Mouse (Mus musculus): ENCODE data around the gene Ep400. TPM values are rescaled to one million over a fixed set of nuclear protein-coding genes. Genes with fewer than 3 reads are reported as not detected.
"Not testable (repeated sequence)": the region's sequence is repeated elsewhere in the genome, so short reads cannot be mapped to it uniquely, and the experiment has no call there.

Ep400 gene
- polyA plus RNA-seq, 1 experiment from 2014 or later = 51.3 TPM

- not testable (repeated sequence) for H3K4me3 ChIP-seq; H3K27me3 ChIP-seq; H3K4me2 ChIP-seq; ATAC-seq (ENCODE audit: low FRiP score, low read depth); H3K9me3 ChIP-seq; H3K4me1 ChIP-seq (replicated peaks); H3K9ac ChIP-seq; H3K27ac ChIP-seq (replicated peaks)
- WGBS = 93% methylated on average over 1 of the region's 1 CpGs
- peaks cover 74% of the 10 kb centered on the region for H3K36me3 ChIP-seq
These were observed 49.1 kb downstream of the Ep400 start for GRCm38 (mm10) chr5:110721463-110721862.

- Histone ChIP-seq H3K4me1 (replicated peaks) (no peaks in the 10 kb centered on the region), H3K4me3 (no peak overlapping the region), H3K27ac (replicated peaks) (no peak overlapping the region), H3K9me3 (no peaks in the 10 kb centered on the region), H3K27me3 (no peaks in the 10 kb centered on the region), H3K9ac (no peak overlapping the region), H3K4me2 (no peak overlapping the region), H3K36me3 (peaks cover 49% of the 10 kb centered on the region)
- ATAC-seq (ENCODE audit: low FRiP score, low read depth) = no peak
- WGBS = 96% methylated on average over 2 of the region's 2 CpGs
These were observed 59.1 kb downstream of the Ep400 start for GRCm38 (mm10) chr5:110711455-110711854.

GRCm38 (mm10) chr5:110709256-110709655 is 61.3 kb downstream of the Ep400 start:
- Histone ChIP-seq H3K36me3 (peaks cover 66% of the 10 kb centered on the region), H3K9me3 (no peaks in the 10 kb centered on the region), H3K27me3 (no peaks in the 10 kb centered on the region), H3K9ac (no peak overlapping the region), H3K4me3 (no peak overlapping the region), H3K27ac (replicated peaks) (no peak overlapping the region), H3K4me2 (no peak overlapping the region), H3K4me1 (replicated peaks) (no peaks in the 10 kb centered on the region)
- ATAC-seq (ENCODE audit: low FRiP score, low read depth) = no peak
- WGBS = 87% methylated on average over 4 of the region's 4 CpGs

GRCm38 (mm10) chr5:110704004-110704403 is 66.5 kb downstream of the Ep400 start:
- peaks cover 91% of the 10 kb centered on the region for H3K36me3 ChIP-seq
- no peak overlapping the region for H3K9ac ChIP-seq
- ATAC-seq (ENCODE audit: low FRiP score, low read depth) = no peak
- 92% methylated on average over 1 of the region's 1 CpGs for WGBS
- no peaks in the 10 kb centered on the region for H3K9me3 ChIP-seq
- no peak overlapping the region for H3K4me3 ChIP-seq
- H3K4me2 ChIP-seq = no peak overlapping the region
- no peak overlapping the region for H3K27ac ChIP-seq (replicated peaks)
- no peaks in the 10 kb centered on the region for H3K27me3 ChIP-seq
- no peaks in the 10 kb centered on the region for H3K4me1 ChIP-seq (replicated peaks)

GRCm38 (mm10) chr5:110698617-110699016 is 71.9 kb downstream of the Ep400 start:
- 95% methylated on average over 4 of the region's 4 CpGs for WGBS
- Histone ChIP-seq H3K4me1 (replicated peaks) (no peaks in the 10 kb centered on the region), H3K27ac (replicated peaks) (no peak overlapping the region), H3K36me3 (peaks cover 88% of the 10 kb centered on the region), H3K9ac (no peak overlapping the region), H3K27me3 (no peaks in the 10 kb centered on the region), H3K9me3 (no peaks in the 10 kb centered on the region), H3K4me3 (no peak overlapping the region), H3K4me2 (no peak overlapping the region)
- ATAC-seq (ENCODE audit: low FRiP score, low read depth) = no peak

- H3K27ac ChIP-seq (replicated peaks) = no peak overlapping the region
- no peaks in the 10 kb centered on the region for H3K4me1 ChIP-seq (replicated peaks)
- no peaks in the 10 kb centered on the region for H3K27me3 ChIP-seq
- no peak for ATAC-seq (ENCODE audit: low FRiP score, low read depth)
- no peaks in the 10 kb centered on the region for H3K9me3 ChIP-seq
- no peak overlapping the region for H3K4me3 ChIP-seq
- peaks cover 90% of the 10 kb centered on the region for H3K36me3 ChIP-seq
- 94% methylated on average over 8 of the region's 8 CpGs for WGBS
- H3K9ac ChIP-seq = no peak overlapping the region
- no peak overlapping the region for H3K4me2 ChIP-seq
These were observed 88.5 kb downstream of the Ep400 start for GRCm38 (mm10) chr5:110682041-110682440.

- peaks cover 92% of the 10 kb centered on the region for H3K36me3 ChIP-seq
- no peaks in the 10 kb centered on the region for H3K4me1 ChIP-seq (replicated peaks)
- no peak overlapping the region for H3K4me3 ChIP-seq
- no peak for ATAC-seq (ENCODE audit: low FRiP score, low read depth)
- no peaks in the 10 kb centered on the region for H3K27me3 ChIP-seq
- no peaks in the 10 kb centered on the region for H3K9me3 ChIP-seq
- H3K4me2 ChIP-seq = no peak overlapping the region
- WGBS = 61% methylated on average over 6 of the region's 6 CpGs
- no peak overlapping the region for H3K27ac ChIP-seq (replicated peaks)
- no peak overlapping the region for H3K9ac ChIP-seq
These were observed 104.9 kb downstream of the Ep400 start for GRCm38 (mm10) chr5:110665486-110666121.

GRCm38 (mm10) chr5:110664750-110665269 is 105.7 kb downstream of the Ep400 start:
- H3K4me3 ChIP-seq = no peak overlapping the region
- H3K9ac ChIP-seq = no peak overlapping the region
- H3K36me3 ChIP-seq = peaks cover 90% of the 10 kb centered on the region
- no peaks in the 10 kb centered on the region for H3K9me3 ChIP-seq
- H3K4me2 ChIP-seq = no peak overlapping the region
- WGBS = 97% methylated on average over 2 of the region's 2 CpGs
- no peaks in the 10 kb centered on the region for H3K4me1 ChIP-seq (replicated peaks)
- no peaks in the 10 kb centered on the region for H3K27me3 ChIP-seq
- H3K27ac ChIP-seq (replicated peaks) = no peak overlapping the region
- no peak for ATAC-seq (ENCODE audit: low FRiP score, low read depth)

GRCm38 (mm10) chr5:110664041-110664440 is 106.5 kb downstream of the Ep400 start:
- Histone ChIP-seq H3K27ac (replicated peaks) (no peak overlapping the region), H3K27me3 (no peaks in the 10 kb centered on the region), H3K4me1 (replicated peaks) (no peaks in the 10 kb centered on the region), H3K9me3 (no peaks in the 10 kb centered on the region), H3K4me3 (no peak overlapping the region), H3K9ac (no peak overlapping the region), H3K36me3 (peaks cover 89% of the 10 kb centered on the region), H3K4me2 (no peak overlapping the region)
- WGBS = 90% methylated on average over 2 of the region's 2 CpGs
- ATAC-seq (ENCODE audit: low FRiP score, low read depth) = no peak

- Histone ChIP-seq H3K9ac (no peak overlapping the region), H3K27ac (replicated peaks) (no peak overlapping the region), H3K27me3 (no peaks in the 10 kb centered on the region), H3K4me3 (no peak overlapping the region), H3K4me2 (no peak overlapping the region), H3K36me3 (peaks cover 87% of the 10 kb centered on the region), H3K9me3 (no peaks in the 10 kb centered on the region), H3K4me1 (replicated peaks) (no peaks in the 10 kb centered on the region)
- ATAC-seq (ENCODE audit: low FRiP score, low read depth) = no peak
These were observed 110.8 kb downstream of the Ep400 start for GRCm38 (mm10) chr5:110659682-110660081.

GRCm38 (mm10) chr5:110653686-110654085 is 116.8 kb downstream of the Ep400 start:
- H3K36me3 ChIP-seq = peaks cover 69% of the 10 kb centered on the region
- 0 out of 2 replicates have a peak overlapping the region, but pooled peaks have one; percentile 20 for H3K27ac ChIP-seq (replicated peaks)

GRCm38 (mm10) chr5:110652719-110653648 is 117.5 kb downstream of the Ep400 start, which contains the start of the genes Noc4l and Ddx51:
TSS of gene Noc4l (minus strand) at chr5:110653417.
TSS of gene Ddx51 (plus strand) at chr5:110653451.
- Histone ChIP-seq H3K4me3 (peak within 1 kb of the TSS; percentile 97), H3K9ac (peak within 1 kb of the TSS; percentile 75), H3K36me3 (peaks cover 68% of the 10 kb centered on the region), H3K27me3 (no peaks in the 10 kb centered on the region), H3K9me3 (no peaks in the 10 kb centered on the region), H3K27ac (replicated peaks) (peak within 1 kb of the TSS; percentile 56; the same call in 1 of the 2 replicates), H3K4me1 (replicated peaks) (peaks cover 20% of the 10 kb centered on the region), H3K4me2 (peak within 1 kb of the TSS; percentile 96)
- peak; percentile 87 for ATAC-seq (ENCODE audit: low FRiP score, low read depth)
- WGBS = 1% methylated on average over 91 of the region's 91 CpGs

More at GRCm38 (mm10) chr5:110653686-110654085, 116.8 kb downstream of the Ep400 start:
- 1% methylated on average over 37 of the region's 37 CpGs for WGBS
- peak overlapping the region; percentile 97 for H3K4me3 ChIP-seq
- peak; percentile 54; the same call in 1 of the 2 replicates for ATAC-seq (ENCODE audit: low FRiP score, low read depth)
- H3K9ac ChIP-seq = peak overlapping the region; percentile 75
- H3K27me3 ChIP-seq = no peaks in the 10 kb centered on the region
- H3K4me1 ChIP-seq (replicated peaks) = peaks cover 20% of the 10 kb centered on the region
- H3K9me3 ChIP-seq = no peaks in the 10 kb centered on the region
- peak overlapping the region; percentile 96 for H3K4me2 ChIP-seq

All from hindbrain, embryonic 15.5 days (tissue).